9 mouse cellular contexts compared by ENCODE assay signal in genomic region chr9:65120935-65121334, GRCm38 (mm10). TPM values are rescaled to one million over a fixed set of nuclear protein-coding genes. Genes with fewer than 3 reads are reported as not detected.
DNase-seq lines count a peak whose midpoint lies in the region; ATAC-seq and TF ChIP-seq lines count a peak whose summit lies in the region.
"Had no signal": no experiment of that assay in that cellular context is flagged by ENCODE, and none has a peak within 500 bp of the region (broad histone marks: within the 10 kb centered on the region; RNA-seq: fewer than 3 reads in every experiment).

No protein-coding gene starts in this region.

- peak; percentile 62; the same call in 1 of the 2 replicates for ATAC-seq in forebrain, embryonic 12.5 days (ENCODE audit: low FRiP score)
- peak; percentile 69 for ATAC-seq in hindbrain, embryonic 16.5 days
- no peak for ATAC-seq in monocyte, adult 5-6 weeks (replicated peaks; ENCODE audit: insufficient number of reproducible peaks, low FRiP score, low TSS enrichment, poor library complexity, severe bottlenecking)

- peak; percentile 90 for TF ChIP-seq CTCF in brain, embryonic 14.5 days (IDR thresholded peaks at IDR 0.05; ENCODE audit: borderline replicate concordance, extremely low read depth, insufficient read depth, insufficient read length)

- H3K4me3 ChIP-seq in forebrain, embryonic 12.5 days (replicated peaks) = no peak overlapping the region
- H3K4me3 ChIP-seq in hindbrain, embryonic 16.5 days (ENCODE audit: low read length) = no peak overlapping the region
- H3K4me3 ChIP-seq: heart, embryonic 13.5 days had no signal

- no peak for TF ChIP-seq POLR2A in brain, embryonic 14.5 days (IDR thresholded peaks at IDR 0.05; ENCODE audit: borderline replicate concordance, extremely low read depth, insufficient read depth, insufficient read length, poor library complexity, severe bottlenecking)

- H3K9me3 ChIP-seq in forebrain, embryonic 12.5 days = no peaks in the 10 kb centered on the region
- no peaks in the 10 kb centered on the region for H3K9me3 ChIP-seq in hindbrain, embryonic 16.5 days (ENCODE audit: control insufficient read depth, low read length)
- H3K9me3 ChIP-seq: heart, embryonic 13.5 days had no signal

- peak; percentile 76 for DNase-seq in MN1 (ENCODE audit: low spot score)
- peak; percentile 88 for DNase-seq in brain, embryonic 14.5 days (ENCODE audit: low read depth)
- DNase-seq in left cerebral cortex, adult 11 months (ENCODE audit: low spot score) = peak; percentile 71
- DNase-seq in lung, postnatal 36 days = peak; percentile 83
- DNase-seq in right cerebral cortex, postnatal 14 days = peak; percentile 70

- H3K36me3 ChIP-seq in forebrain, embryonic 12.5 days (replicated peaks) = peaks cover 15% of the 10 kb centered on the region
- peaks cover 14% of the 10 kb centered on the region for H3K36me3 ChIP-seq in hindbrain, embryonic 16.5 days (ENCODE audit: control insufficient read depth, insufficient read depth, low read length)

- 0 out of 2 replicates have a peak overlapping the region, but pooled peaks have one; percentile 8 for H3K27ac ChIP-seq in forebrain, embryonic 12.5 days
- no peak overlapping the region for H3K27ac ChIP-seq in hindbrain, embryonic 16.5 days (ENCODE audit: low read depth, low read length)
- H3K27ac ChIP-seq: heart, embryonic 13.5 days had no signal

- no peak overlapping the region for H3K4me2 ChIP-seq in forebrain, embryonic 12.5 days
- no peak overlapping the region for H3K4me2 ChIP-seq in hindbrain, embryonic 16.5 days (ENCODE audit: low read length)
- H3K4me2 ChIP-seq: heart, embryonic 13.5 days had no signal

- peaks cover 11% of the 10 kb centered on the region for H3K4me1 ChIP-seq in forebrain, embryonic 12.5 days
- peaks cover 5% of the 10 kb centered on the region for H3K4me1 ChIP-seq in hindbrain, embryonic 16.5 days (ENCODE audit: control insufficient read depth, insufficient read depth, low read depth, low read length)

- 2% methylated on average over 3 of the region's 3 CpGs for WGBS in forebrain, embryonic 12.5 days
- WGBS in hindbrain, embryonic 16.5 days = 10% methylated on average over 3 of the region's 3 CpGs

- no peak overlapping the region for H3K9ac ChIP-seq in forebrain, embryonic 12.5 days
- no peak overlapping the region for H3K9ac ChIP-seq in hindbrain, embryonic 16.5 days (ENCODE audit: low read depth, low read length)
- H3K9ac ChIP-seq: heart, embryonic 13.5 days had no signal

- H3K27me3 ChIP-seq in forebrain, embryonic 12.5 days = peaks cover 38% of the 10 kb centered on the region
- H3K27me3 ChIP-seq in hindbrain, embryonic 16.5 days (replicated peaks; ENCODE audit: control insufficient read depth, insufficient read depth, low read length) = peaks cover 5% of the 10 kb centered on the region

RNA-seq across cellular contexts. Expression of gene Igdcc4, which starts 19.6 kb away (rescaled TPM):
- polyA plus RNA-seq in brain, embryonic 14.5 days (2012; rRNA removed) = 26.2 and 33.3 TPM in 2 replicates
- polyA plus RNA-seq in forebrain, embryonic 12.5 days (2016; fragmentation: Nextera tagmentation; extraction: Ambion mirVana) = 14.1 and 14.4 TPM in 2 replicates
- 12.8 and 17.7 TPM in 2 replicates for polyA plus RNA-seq in hindbrain, embryonic 16.5 days (2015; fragmentation: Nextera tagmentation; extraction: Ambion mirVana)
- 0.19 TPM in 2 of 3 replicates, not detected in the other for total RNA-seq in monocyte, adult 5-6 weeks (2017)

RNA-seq across cellular contexts. Expression of gene Igdcc3, which starts 20.1 kb away (rescaled TPM):
- 15.0 and 19.6 TPM in 2 replicates for polyA plus RNA-seq in brain, embryonic 14.5 days (2012; rRNA removed)
- polyA plus RNA-seq in forebrain, embryonic 12.5 days (2016; fragmentation: Nextera tagmentation; extraction: Ambion mirVana) = 40.0 and 40.8 TPM in 2 replicates
- polyA plus RNA-seq in hindbrain, embryonic 16.5 days (2015; fragmentation: Nextera tagmentation; extraction: Ambion mirVana) = 4.4 and 9.0 TPM in 2 replicates
- not detected in 3 replicates for total RNA-seq in monocyte, adult 5-6 weeks (2017)
